Mouse (Mus musculus) limb, embryonic 13.5 days (tissue): Measurements from ENCODE around the gene Tjp1. TPM values are rescaled to one million over a fixed set of nuclear protein-coding genes. Genes with fewer than 3 reads are reported as not detected.

Experiments
- ATAC-seq: fragments of 200-750 bp; cut with Nextera tagmentation; 2 replicates; pipeline ENCODE4 v1.8.0; 2017; ENCODE audit warnings: low read depth, moderate number of reproducible peaks, moderate TSS enrichment; ENCODE audit not compliant: low FRiP score
- H3K27ac ChIP-seq: fragments of 300-500 bp; sonication (generic); 2 replicates; pipeline ENCODE4 v1.5.1; 2015; ENCODE audit warnings: inconsistent platforms, mild to moderate bottlenecking, moderate library complexity
- H3K27me3 ChIP-seq: fragments of 300-500 bp; sonication (generic); 2 replicates; pipeline ENCODE4 v1.6.1; 2015; ENCODE audit warnings: mild to moderate bottlenecking, inconsistent platforms
- H3K36me3 ChIP-seq: fragments of 300-500 bp; sonication (generic); 2 replicates; pipeline ENCODE4 v1.6.1; 2015; ENCODE audit warnings: inconsistent platforms, mild to moderate bottlenecking, moderate library complexity
- H3K4me1 ChIP-seq: fragments of 300-500 bp; sonication (generic); 2 replicates; pipeline ENCODE4 v1.6.1; 2015; ENCODE audit warnings: inconsistent platforms
- H3K4me2 ChIP-seq: fragments of 300-500 bp; sonication (generic); replicated peaks from 2 replicates; pipeline ENCODE4 v1.6.1; 2015; ENCODE audit warnings: inconsistent platforms, mild to moderate bottlenecking, moderate library complexity
- H3K4me3 ChIP-seq: fragments of 300-500 bp; sonication (generic); 2 replicates; pipeline ENCODE4 v1.5.1; 2015; ENCODE audit warnings: moderate library complexity, mild to moderate bottlenecking, inconsistent platforms
- H3K9ac ChIP-seq: fragments of 300-500 bp; sonication (generic); 2 replicates; pipeline ENCODE4 v1.6.1; 2015; ENCODE audit warnings: mild to moderate bottlenecking, inconsistent platforms
- H3K9me3 ChIP-seq: fragments of 300-500 bp; sonication (generic); 2 replicates; pipeline ENCODE4 v1.6.1; 2016; ENCODE audit warnings: inconsistent platforms
- WGBS: fragments of 180-500 bp; shearing (Covaris S2); methylation state at CpG from one replicate; pipeline ENCODE4 v1.1.7; 2015; 5-methylcytosine and 5-hydroxymethylcytosine counted together
- polyA plus RNA-seq: library from polyadenylated mRNA; unstranded; fragments of >200 nt; fragmentation: Nextera tagmentation; extraction: Ambion mirVana; gene quantifications from 2 replicates; pipeline ENCODE4 v1.2.1, GENCODE M21; 2015

The Tjp1 gene
- polyA plus RNA-seq, 1 experiment from 2014 or later, result 22.0 TPM

DNA sequence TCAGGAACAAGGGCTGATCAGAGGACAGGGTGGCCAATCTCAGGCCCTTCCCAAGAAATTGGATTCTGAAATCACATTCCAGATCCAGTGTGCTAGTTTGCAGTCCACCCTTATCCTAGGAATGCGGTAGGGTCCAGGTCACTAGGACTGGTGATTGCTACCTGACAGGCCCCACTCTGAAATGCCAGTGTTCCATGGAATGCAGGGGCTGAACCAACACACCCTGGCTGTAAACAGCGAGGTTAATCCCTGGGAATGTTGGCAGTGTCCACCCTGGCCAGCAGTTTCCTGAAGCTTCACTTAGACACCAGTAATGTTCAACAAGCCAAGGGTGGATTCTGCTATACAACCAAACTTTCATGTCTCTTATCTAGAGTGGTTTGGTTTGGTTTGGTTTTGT, 45.4 kb downstream of the Tjp1 start:
- no peaks in the 10 kb centered on the region for H3K36me3 ChIP-seq
- 54% methylated on average over 2 of the region's 2 CpGs for WGBS
- H3K9me3 ChIP-seq, result no peaks in the 10 kb centered on the region
- no peak overlapping the region for H3K27ac ChIP-seq
- H3K9ac ChIP-seq, result no peak overlapping the region
- H3K27me3 ChIP-seq, result no peaks in the 10 kb centered on the region
- no peak for ATAC-seq
- no peak overlapping the region for H3K4me2 ChIP-seq
- H3K4me1 ChIP-seq, result peaks cover 17% of the 10 kb centered on the region
- no peak overlapping the region for H3K4me3 ChIP-seq

DNA sequence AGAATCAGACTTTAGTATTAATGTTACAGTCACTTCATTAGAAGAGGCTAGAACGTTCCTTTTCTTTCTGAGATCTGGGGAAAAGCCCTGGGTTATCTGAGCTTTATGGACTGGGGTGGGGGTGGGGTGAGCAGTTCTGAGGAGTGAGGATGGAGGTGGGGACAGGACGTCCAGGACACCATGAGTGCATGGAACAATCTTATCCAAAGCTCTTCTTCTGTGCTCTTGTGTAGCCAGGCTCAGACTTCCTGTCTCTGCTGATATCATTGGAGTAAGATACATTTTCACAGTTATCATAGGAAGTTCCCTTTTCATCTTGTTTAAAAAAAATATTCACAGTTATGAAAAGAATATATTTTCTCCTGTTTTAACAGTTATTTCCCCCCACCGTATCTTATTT, 55.5 kb downstream of the Tjp1 start:
- no peak for ATAC-seq
- Histone ChIP-seq H3K4me3 (no peak overlapping the region), H3K4me1 (peaks cover 14% of the 10 kb centered on the region), H3K36me3 (no peaks in the 10 kb centered on the region), H3K9ac (no peak overlapping the region), H3K9me3 (no peaks in the 10 kb centered on the region), H3K27ac (no peak overlapping the region), H3K4me2 (no peak overlapping the region), H3K27me3 (no peaks in the 10 kb centered on the region)
- 67% methylated on average over 3 of the region's 3 CpGs for WGBS

DNA sequence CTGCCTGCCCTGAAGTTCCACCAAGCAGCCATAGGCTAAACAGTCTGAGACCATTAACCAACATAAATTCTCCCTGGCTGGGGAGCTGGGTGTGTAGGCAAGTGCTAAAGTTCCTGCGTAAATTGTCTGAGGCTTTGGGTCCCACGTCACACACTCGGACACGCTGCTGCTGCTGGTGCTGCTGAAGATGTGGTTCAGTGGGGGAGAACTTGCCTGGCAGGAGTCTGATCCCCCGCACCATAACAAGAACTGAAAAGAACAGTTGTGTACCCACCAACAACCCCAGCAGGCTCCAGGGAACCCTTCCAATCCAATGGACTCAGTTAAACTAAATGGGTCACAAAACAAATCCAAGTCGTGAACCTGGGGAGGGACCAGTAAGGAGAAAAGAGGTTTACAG, 56.2 kb downstream of the Tjp1 start:
- H3K27me3 ChIP-seq, result no peaks in the 10 kb centered on the region
- no peak for ATAC-seq
- no peak overlapping the region for H3K4me3 ChIP-seq
- H3K4me1 ChIP-seq, result peaks cover 14% of the 10 kb centered on the region
- H3K27ac ChIP-seq, result no peak overlapping the region
- H3K9me3 ChIP-seq, result no peaks in the 10 kb centered on the region
- 64% methylated on average over 6 of the region's 6 CpGs for WGBS
- H3K9ac ChIP-seq, result no peak overlapping the region
- H3K4me2 ChIP-seq, result no peak overlapping the region
- no peaks in the 10 kb centered on the region for H3K36me3 ChIP-seq

DNA sequence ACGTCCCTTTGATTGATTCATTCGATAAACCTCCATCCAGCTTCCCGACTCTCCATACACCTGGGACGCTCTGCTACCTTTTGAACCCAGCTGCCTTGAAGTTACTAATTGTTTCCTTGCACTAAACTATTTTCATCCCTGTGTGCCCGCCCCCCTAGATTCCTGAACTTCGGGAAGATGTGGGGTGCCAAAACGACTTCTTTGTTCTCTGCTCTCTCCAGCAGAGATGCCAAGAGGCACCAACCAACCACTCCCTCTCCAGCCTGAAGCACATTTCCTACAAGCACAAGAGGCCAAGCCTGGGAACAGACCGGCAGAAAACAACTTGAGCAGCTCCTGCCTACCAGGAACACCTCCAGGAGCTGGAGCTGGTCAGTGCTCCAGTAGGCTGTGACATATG, 57.4 kb downstream of the Tjp1 start:
- Histone ChIP-seq H3K4me1 (peaks cover 14% of the 10 kb centered on the region), H3K4me3 (no peak overlapping the region), H3K9me3 (no peaks in the 10 kb centered on the region), H3K9ac (peak overlapping the region; percentile 27), H3K36me3 (no peaks in the 10 kb centered on the region), H3K4me2 (peak overlapping the region; percentile 24), H3K27ac (peak overlapping the region; percentile 40; the same call in 1 of the 2 replicates), H3K27me3 (no peaks in the 10 kb centered on the region)
- 15% methylated on average over 8 of the region's 8 CpGs for WGBS
- ATAC-seq, result no peak

DNA sequence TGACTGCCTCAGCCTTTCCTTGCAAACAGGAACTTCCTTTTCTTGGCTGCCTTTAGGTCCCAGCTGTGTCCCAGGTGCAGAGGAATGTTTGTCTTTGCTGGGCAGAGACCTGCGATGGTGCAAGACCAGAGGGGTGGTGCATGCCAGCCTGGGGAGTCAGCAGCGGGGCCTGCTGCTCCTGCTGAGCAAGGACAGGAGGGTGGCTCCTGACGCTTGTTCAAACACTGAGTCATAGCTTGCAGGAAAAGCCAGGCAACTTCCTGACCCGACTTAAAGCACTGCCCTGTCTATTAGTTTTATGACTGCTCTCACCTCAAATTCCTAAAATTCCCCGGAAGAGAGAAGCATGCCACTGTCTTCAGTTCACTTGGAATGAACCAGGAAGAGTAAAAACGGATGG, 57.9 kb downstream of the Tjp1 start:
- 4% methylated on average over 6 of the region's 6 CpGs for WGBS
- Histone ChIP-seq H3K4me3 (no peak overlapping the region), H3K4me2 (peak overlapping the region; percentile 24), H3K9ac (0 out of 2 replicates have a peak overlapping the region, but pooled peaks have one; percentile 27), H3K9me3 (no peaks in the 10 kb centered on the region), H3K36me3 (no peaks in the 10 kb centered on the region), H3K27me3 (no peaks in the 10 kb centered on the region), H3K4me1 (peaks cover 14% of the 10 kb centered on the region), H3K27ac (peak overlapping the region; percentile 40; the same call in 1 of the 2 replicates)
- no peak for ATAC-seq

DNA sequence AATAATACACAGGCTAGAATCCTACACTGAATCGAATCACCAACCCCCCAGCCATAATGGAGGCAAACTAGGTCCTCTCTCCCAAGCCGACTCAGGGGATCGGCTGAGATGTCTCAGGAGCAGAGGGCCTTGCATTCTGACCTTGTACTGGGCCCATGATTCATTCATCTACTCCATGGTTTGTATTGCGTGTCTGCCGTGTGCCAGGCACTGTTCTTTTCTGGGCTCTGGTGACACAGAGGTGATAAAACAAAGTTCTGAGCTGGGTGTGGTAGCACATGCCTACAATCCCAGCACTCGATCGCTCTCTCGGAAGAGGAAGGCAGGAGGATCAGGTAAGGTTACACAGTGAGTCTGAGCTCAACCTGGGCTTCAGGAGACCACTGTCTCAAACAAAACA, 59.4 kb downstream of the Tjp1 start:
- Histone ChIP-seq H3K4me1 (peaks cover 14% of the 10 kb centered on the region), H3K27ac (no peak overlapping the region), H3K4me3 (no peak overlapping the region), H3K9ac (no peak overlapping the region), H3K36me3 (no peaks in the 10 kb centered on the region), H3K4me2 (no peak overlapping the region), H3K9me3 (no peaks in the 10 kb centered on the region), H3K27me3 (no peaks in the 10 kb centered on the region)
- no peak for ATAC-seq
- 84% methylated on average over 8 of the region's 8 CpGs for WGBS

DNA sequence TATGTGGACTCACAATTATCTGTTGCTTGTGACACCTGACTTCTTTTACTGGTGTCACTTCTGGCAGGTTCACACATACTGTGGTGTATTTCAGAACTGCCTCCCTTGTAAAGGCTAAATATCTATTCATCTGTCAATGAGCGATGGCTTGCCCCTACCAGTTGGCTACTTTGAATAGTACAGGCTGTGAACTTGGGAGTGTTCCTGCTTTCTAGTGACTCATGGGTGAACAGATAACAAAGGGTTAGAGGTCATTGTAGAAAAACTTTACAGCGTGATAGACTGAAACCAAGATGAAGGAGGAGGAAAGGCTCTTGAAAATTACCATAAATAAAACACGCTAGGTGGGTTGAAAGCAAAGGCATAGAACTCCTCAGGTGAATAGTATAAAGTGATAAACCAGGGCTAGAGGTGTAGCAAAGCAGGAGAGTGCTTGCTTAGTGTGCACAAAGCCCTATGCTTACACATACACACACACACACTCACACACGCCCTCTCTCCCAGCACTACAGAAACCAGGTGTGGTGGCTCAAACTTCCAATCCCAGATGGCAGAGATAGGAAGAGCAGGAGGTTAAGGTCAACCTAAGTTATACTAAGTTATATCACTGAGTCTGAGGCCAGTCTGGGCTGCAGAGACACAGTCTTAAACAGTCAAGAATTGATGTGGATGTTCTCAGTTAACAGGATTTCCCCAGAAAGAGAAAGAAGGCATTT, 60.1 kb downstream of the Tjp1 start:
- Histone ChIP-seq H3K4me2 (no peak overlapping the region), H3K4me3 (no peak overlapping the region), H3K9ac (no peak overlapping the region), H3K27ac (no peak overlapping the region), H3K9me3 (no peaks in the 10 kb centered on the region), H3K36me3 (no peaks in the 10 kb centered on the region), H3K27me3 (no peaks in the 10 kb centered on the region), H3K4me1 (peaks cover 14% of the 10 kb centered on the region)
- ATAC-seq, result no peak
- WGBS, result 84% methylated on average over 4 of the region's 4 CpGs

DNA sequence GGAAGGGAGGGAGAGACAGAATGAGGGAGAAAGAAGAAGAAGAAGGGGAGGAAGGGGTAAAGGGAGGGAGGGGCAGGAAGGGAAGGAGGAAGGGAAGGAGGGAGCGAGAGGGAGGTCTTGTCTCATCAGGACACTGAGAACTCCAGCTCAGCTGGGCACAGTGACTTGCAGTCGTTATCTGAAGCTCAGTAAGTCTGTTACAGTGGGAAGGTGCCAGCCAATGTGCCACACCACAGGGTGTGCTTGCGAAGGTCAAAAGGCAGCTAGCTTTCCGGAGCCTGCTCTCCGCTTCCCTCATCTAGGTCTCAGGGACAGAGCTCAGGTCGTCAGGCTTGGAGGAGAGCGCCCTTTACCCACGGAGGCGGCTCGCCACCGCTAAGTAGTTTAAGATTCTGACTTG, 61.4 kb downstream of the Tjp1 start:
- H3K4me2 ChIP-seq, result no peak overlapping the region
- WGBS, result 40% methylated on average over 11 of the region's 11 CpGs
- H3K4me3 ChIP-seq, result no peak overlapping the region
- no peaks in the 10 kb centered on the region for H3K27me3 ChIP-seq
- H3K9me3 ChIP-seq, result no peaks in the 10 kb centered on the region
- no peak overlapping the region for H3K27ac ChIP-seq
- peaks cover 14% of the 10 kb centered on the region for H3K4me1 ChIP-seq
- H3K9ac ChIP-seq, result no peak overlapping the region
- no peak for ATAC-seq
- H3K36me3 ChIP-seq, result no peaks in the 10 kb centered on the region

DNA sequence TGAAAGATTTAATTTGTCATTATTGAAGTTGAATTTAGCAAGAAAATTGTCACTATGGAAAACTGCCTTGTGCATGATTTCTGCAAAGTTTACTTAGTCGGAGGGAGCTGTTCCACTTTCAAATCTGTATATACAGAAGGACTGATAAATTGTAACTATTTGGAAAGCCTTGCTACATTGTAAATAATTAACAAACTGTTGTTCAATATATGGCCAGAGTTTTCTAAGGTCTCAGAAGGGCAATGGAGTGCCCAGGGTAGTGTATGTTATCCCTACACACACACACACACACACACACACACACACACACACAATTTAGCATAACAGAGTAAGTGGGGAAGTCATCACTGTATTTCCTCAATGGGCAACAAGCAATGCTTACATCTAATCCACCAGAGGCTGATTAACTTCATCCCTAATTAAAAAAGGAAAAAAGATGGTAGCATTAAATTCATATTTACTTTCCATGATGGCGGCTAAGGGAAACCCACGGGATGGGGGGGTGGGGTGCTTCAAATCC, 63.0 kb downstream of the Tjp1 start:
- no peak for ATAC-seq
- Histone ChIP-seq H3K27ac (no peak overlapping the region), H3K9me3 (no peaks in the 10 kb centered on the region), H3K36me3 (no peaks in the 10 kb centered on the region), H3K4me3 (no peak overlapping the region), H3K4me1 (peaks cover 5% of the 10 kb centered on the region), H3K27me3 (no peaks in the 10 kb centered on the region), H3K4me2 (no peak overlapping the region), H3K9ac (no peak overlapping the region)
- 87% methylated on average over 3 of the region's 3 CpGs for WGBS

DNA sequence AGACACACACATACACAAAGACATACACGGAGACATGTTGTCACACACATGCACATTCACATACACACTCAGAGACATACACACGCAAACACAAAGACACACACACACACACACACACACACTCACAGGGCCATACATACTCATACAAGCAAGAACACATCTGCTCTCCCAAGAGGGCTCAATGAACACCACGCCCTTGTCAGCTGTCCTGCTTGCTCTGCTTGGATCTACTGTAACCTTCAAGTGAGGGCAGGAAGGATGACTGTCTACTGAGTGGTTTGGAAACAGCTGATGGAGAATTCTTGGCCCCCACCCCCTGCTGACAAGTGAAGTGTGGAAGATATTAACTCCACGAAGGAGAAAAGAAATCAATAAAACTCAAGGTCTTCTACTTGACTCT, 64.1 kb downstream of the Tjp1 start:
- 73% methylated on average over 4 of the region's 4 CpGs for WGBS
- ATAC-seq, result no peak

DNA sequence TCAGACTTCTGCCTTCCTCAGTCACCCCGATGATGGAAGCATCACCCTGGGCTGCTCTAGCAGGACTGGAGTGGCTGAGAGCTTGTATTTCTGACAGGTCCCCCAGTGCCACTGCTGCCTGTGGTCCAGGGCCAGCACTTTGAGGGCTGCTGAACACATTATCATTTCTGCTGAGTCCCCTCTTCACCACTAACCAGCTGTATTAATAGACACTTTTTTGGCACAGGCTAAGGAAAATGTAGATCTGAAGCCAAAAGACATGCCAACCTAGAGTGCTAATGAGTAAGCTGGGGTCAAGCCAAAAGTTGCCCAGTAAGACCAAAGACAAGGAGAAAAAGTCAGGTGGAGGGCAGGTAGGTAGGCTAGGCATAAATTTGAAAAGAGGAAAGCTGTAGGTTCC, 66.2 kb downstream of the Tjp1 start:
- Histone ChIP-seq H3K27me3 (no peaks in the 10 kb centered on the region), H3K4me3 (no peak overlapping the region), H3K9ac (no peak overlapping the region), H3K27ac (no peak overlapping the region), H3K4me1 (peaks cover 6% of the 10 kb centered on the region; the same call in 1 of the 2 replicates), H3K4me2 (no peak overlapping the region), H3K36me3 (no peaks in the 10 kb centered on the region), H3K9me3 (no peaks in the 10 kb centered on the region)
- WGBS, result 88% methylated on average over 1 of the region's 1 CpGs
- no peak for ATAC-seq

More for the DNA sequence above, 64.1 kb downstream of the Tjp1 start:
- Histone ChIP-seq H3K36me3 (no peaks in the 10 kb centered on the region), H3K9ac (no peak overlapping the region), H3K9me3 (no peaks in the 10 kb centered on the region), H3K4me1 (peaks cover 6% of the 10 kb centered on the region; the same call in 1 of the 2 replicates), H3K4me3 (no peak overlapping the region), H3K27me3 (no peaks in the 10 kb centered on the region), H3K27ac (no peak overlapping the region), H3K4me2 (no peak overlapping the region)

DNA sequence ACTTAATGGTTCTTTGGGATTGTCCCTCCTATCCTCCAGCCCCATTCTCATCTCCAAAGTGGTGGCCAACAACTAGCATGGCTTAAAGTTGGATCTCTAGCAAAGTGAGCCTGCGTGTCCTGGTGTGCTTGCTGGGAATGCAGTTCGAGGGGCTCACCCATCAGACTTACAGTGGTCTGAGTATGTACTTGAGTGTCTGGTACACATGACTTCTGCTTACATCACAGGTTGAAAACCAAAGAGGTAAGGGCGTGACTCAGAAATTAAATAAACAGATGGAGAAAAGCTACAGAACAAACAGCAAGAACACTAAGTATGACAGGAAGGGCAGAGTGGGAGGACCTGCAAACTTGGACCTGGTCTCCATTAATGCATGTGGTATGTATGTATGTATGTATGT, 67.4 kb downstream of the Tjp1 start:
- ATAC-seq, result no peak
- Histone ChIP-seq H3K4me1 (peaks cover 6% of the 10 kb centered on the region; the same call in 1 of the 2 replicates), H3K9me3 (no peaks in the 10 kb centered on the region), H3K4me2 (no peak overlapping the region), H3K9ac (no peak overlapping the region), H3K36me3 (no peaks in the 10 kb centered on the region), H3K27ac (no peak overlapping the region), H3K27me3 (no peaks in the 10 kb centered on the region), H3K4me3 (no peak overlapping the region)
- WGBS, result 86% methylated on average over 3 of the region's 3 CpGs

DNA sequence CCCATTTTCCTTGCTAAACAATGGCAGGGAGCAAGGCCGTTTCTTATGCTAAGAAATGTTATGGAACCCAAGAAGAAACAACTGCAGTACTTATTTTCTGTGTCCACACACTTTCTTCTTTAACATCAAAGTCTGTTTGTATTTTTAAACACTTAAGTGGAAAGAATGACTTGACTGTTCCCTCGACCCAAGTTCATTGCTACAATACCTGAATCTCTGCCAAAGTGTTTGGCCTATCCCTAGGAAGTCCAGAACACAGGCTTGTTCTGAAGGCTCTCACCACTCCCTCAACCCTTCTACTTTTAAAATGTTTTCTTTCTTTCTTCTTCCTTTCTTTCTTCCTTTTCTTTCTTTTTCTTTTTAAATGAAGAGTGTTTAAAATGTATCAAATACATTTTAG, 71.5 kb downstream of the Tjp1 start:
- Histone ChIP-seq H3K4me2 (no peak overlapping the region), H3K9ac (no peak overlapping the region), H3K4me3 (no peak overlapping the region), H3K9me3 (no peaks in the 10 kb centered on the region), H3K27ac (no peak overlapping the region), H3K36me3 (no peaks in the 10 kb centered on the region), H3K4me1 (peaks cover 6% of the 10 kb centered on the region; the same call in 1 of the 2 replicates), H3K27me3 (no peaks in the 10 kb centered on the region)
- no peak for ATAC-seq
- 36% methylated on average over 2 of the region's 2 CpGs for WGBS
